Mouse (Mus musculus) olfactory bulb, adult 2 months (tissue): ENCODE measurements around the gene Olfr522.

Experiments
- CTCF ChIP-seq: fragments of 200-500 bp; IDR thresholded peaks from 2 replicates; pipeline ENCODE4 v1.5.1; 2012; ENCODE audit warnings: low read depth, mild to moderate bottlenecking, low read length, moderate library complexity; ENCODE audit not compliant: insufficient read depth
- POLR2A ChIP-seq: fragments of 200-500 bp; IDR thresholded peaks from 2 replicates; pipeline ENCODE4 v1.6.1; 2012; ENCODE audit warnings: mild to moderate bottlenecking, low read depth, low read length, moderate library complexity; ENCODE audit not compliant: insufficient read depth

DNA sequence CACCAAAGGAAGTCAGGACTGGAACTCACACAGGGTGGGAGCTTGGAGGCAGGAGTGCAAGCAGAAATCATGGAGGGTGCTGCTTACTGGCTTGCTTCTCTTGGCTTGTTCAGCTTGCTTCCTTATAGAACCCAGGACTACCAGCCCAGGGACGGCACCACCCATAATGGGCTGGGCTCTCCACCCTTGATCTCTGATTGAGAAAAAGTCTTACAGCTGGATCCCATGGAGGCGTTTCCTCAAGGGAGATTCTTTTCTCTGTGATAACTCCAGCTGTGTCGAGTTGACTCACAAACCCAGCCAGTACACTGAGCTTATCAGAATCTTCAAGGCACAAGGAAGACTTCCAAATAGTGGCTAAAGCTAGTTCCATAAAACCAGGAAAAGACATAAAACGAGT is 41.8 kb downstream of the Olfr522 start:
- TF ChIP-seq POLR2A, result no peak
- TF ChIP-seq CTCF, result no peak
